Mouse (Mus musculus) stomach, embryonic 14.5 days (tissue): ENCODE results near the gene Mgat4c. TPM values are rescaled to one million over a fixed set of nuclear protein-coding genes. Genes with fewer than 3 reads are reported as not detected.

ENCODE experiments used
- ATAC-seq: fragments of 200-750 bp; cut with Nextera tagmentation; 2 replicates; pipeline ENCODE4 v1.8.0; 2017; ENCODE audit warnings: low read depth, moderate TSS enrichment; ENCODE audit not compliant: insufficient number of reproducible peaks, insufficient read depth, low FRiP score
- H3K27ac ChIP-seq: fragments of 300-500 bp; sonication (generic); 2 replicates; pipeline ENCODE4 v1.5.1; 2014; ENCODE audit warnings: mild to moderate bottlenecking, low read length, moderate library complexity, mixed read lengths
- H3K27me3 ChIP-seq: fragments of 300-500 bp; sonication (generic); 2 replicates; pipeline ENCODE4 v1.6.1; 2014; ENCODE audit warnings: low read length, control low read depth, mixed read lengths; ENCODE audit not compliant: control insufficient read depth, insufficient read depth
- H3K36me3 ChIP-seq: fragments of 300-500 bp; sonication (generic); 2 replicates; pipeline ENCODE4 v1.6.1; 2014; ENCODE audit warnings: mild to moderate bottlenecking, control low read depth, low read length, moderate library complexity, mixed read lengths; ENCODE audit not compliant: control insufficient read depth, insufficient read depth
- H3K4me1 ChIP-seq: fragments of 300-500 bp; sonication (generic); 2 replicates; pipeline ENCODE4 v1.6.1; 2014; ENCODE audit warnings: low read length, control low read depth, mixed read lengths; ENCODE audit not compliant: control insufficient read depth, insufficient read depth
- H3K4me2 ChIP-seq: fragments of 300-500 bp; sonication (generic); replicated peaks from 2 replicates; pipeline ENCODE4 v1.6.1; 2014; ENCODE audit warnings: low read depth, low read length, control low read depth
- H3K4me3 ChIP-seq: fragments of 300-500 bp; sonication (generic); 2 replicates; pipeline ENCODE4 v1.5.1; 2014; ENCODE audit warnings: low read depth, low read length, control low read depth
- H3K9ac ChIP-seq: fragments of 300-500 bp; sonication (generic); replicated peaks from 2 replicates; pipeline ENCODE4 v1.6.1; 2014; ENCODE audit warnings: low read depth, mild to moderate bottlenecking, control low read depth, low read length, moderate library complexity, mixed read lengths
- H3K9me3 ChIP-seq: fragments of 300-500 bp; sonication (generic); 2 replicates; pipeline ENCODE4 v1.6.1; 2016; ENCODE audit warnings: low read depth, low read length, control low read depth; ENCODE audit not compliant: control insufficient read depth
- whole genome bisulfite sequencing: fragments of 180-500 bp; shearing (Covaris S2); extraction: QIAGEN DNeasy Blood & Tissue Kit; methylation state at CpG from one replicate; pipeline ENCODE4 v1.1.7; 2014; 5-methylcytosine and 5-hydroxymethylcytosine counted together
- polyA plus RNA-seq: library from polyadenylated mRNA; unstranded; fragments of >200 nt; fragmentation: Nextera tagmentation; extraction: Ambion mirVana; gene quantifications from 2 replicates; pipeline ENCODE4 v1.2.1, GENCODE M21; 2014

Gene Mgat4c
- polyA plus RNA-seq, 1 experiment from 2014 or later = 1.4 TPM

GRCm38 (mm10) chr10:102056218-102056617 lies 374.9 kb downstream of the Mgat4c start:
- Histone ChIP-seq H3K27me3 (no peaks in the 10 kb centered on the region), H3K4me2 (no peak overlapping the region), H3K36me3 (no peaks in the 10 kb centered on the region), H3K27ac (no peak overlapping the region), H3K4me1 (no peaks in the 10 kb centered on the region), H3K9ac (no peak overlapping the region), H3K4me3 (no peak overlapping the region), H3K9me3 (no peaks in the 10 kb centered on the region)
- ATAC-seq = no peak
- 83% methylated on average over 3 of the region's 3 CpGs for WGBS

GRCm38 (mm10) chr10:102056975-102057565 lies 375.8 kb downstream of the Mgat4c start:
- H3K4me1 ChIP-seq = no peaks in the 10 kb centered on the region
- no peak overlapping the region for H3K9ac ChIP-seq
- WGBS = 27% methylated on average over 2 of the region's 2 CpGs
- no peak overlapping the region for H3K27ac ChIP-seq
- ATAC-seq = no peak
- no peaks in the 10 kb centered on the region for H3K9me3 ChIP-seq
- H3K36me3 ChIP-seq = no peaks in the 10 kb centered on the region
- H3K4me2 ChIP-seq = no peak overlapping the region
- H3K4me3 ChIP-seq = no peak overlapping the region
- H3K27me3 ChIP-seq = no peaks in the 10 kb centered on the region

GRCm38 (mm10) chr10:102074541-102075398 lies 393.5 kb downstream of the Mgat4c start:
- Histone ChIP-seq H3K9me3 (no peaks in the 10 kb centered on the region), H3K36me3 (no peaks in the 10 kb centered on the region), H3K27ac (no peak overlapping the region), H3K4me2 (no peak overlapping the region), H3K27me3 (no peaks in the 10 kb centered on the region), H3K9ac (no peak overlapping the region), H3K4me1 (no peaks in the 10 kb centered on the region), H3K4me3 (no peak overlapping the region)
- ATAC-seq = no peak

- Histone ChIP-seq H3K9me3 (no peaks in the 10 kb centered on the region), H3K9ac (no peak overlapping the region), H3K4me1 (no peaks in the 10 kb centered on the region), H3K36me3 (no peaks in the 10 kb centered on the region), H3K4me3 (no peak overlapping the region), H3K4me2 (no peak overlapping the region), H3K27ac (no peak overlapping the region), H3K27me3 (no peaks in the 10 kb centered on the region)
- ATAC-seq = no peak
- 66% methylated on average over 1 of the region's 1 CpGs for WGBS
Measured at GRCm38 (mm10) chr10:102123153-102123552, 441.9 kb downstream of the Mgat4c start.

- H3K9me3 ChIP-seq = no peaks in the 10 kb centered on the region
- no peaks in the 10 kb centered on the region for H3K36me3 ChIP-seq
- H3K27ac ChIP-seq = no peak overlapping the region
- H3K4me3 ChIP-seq = no peak overlapping the region
- no peaks in the 10 kb centered on the region for H3K27me3 ChIP-seq
- H3K4me2 ChIP-seq = no peak overlapping the region
- no peak for ATAC-seq
- H3K4me1 ChIP-seq = no peaks in the 10 kb centered on the region
- no peak overlapping the region for H3K9ac ChIP-seq
- 60% methylated on average over 4 of the region's 4 CpGs for WGBS
Measured at GRCm38 (mm10) chr10:102127340-102127739, 446.1 kb downstream of the Mgat4c start.

- no peak overlapping the region for H3K27ac ChIP-seq
- H3K27me3 ChIP-seq = no peaks in the 10 kb centered on the region
- 68% methylated on average over 5 of the region's 5 CpGs for WGBS
- no peak overlapping the region for H3K9ac ChIP-seq
- no peak for ATAC-seq
- H3K9me3 ChIP-seq = no peaks in the 10 kb centered on the region
- no peaks in the 10 kb centered on the region for H3K4me1 ChIP-seq
- H3K36me3 ChIP-seq = no peaks in the 10 kb centered on the region
- H3K4me3 ChIP-seq = no peak overlapping the region
- no peak overlapping the region for H3K4me2 ChIP-seq
Measured at GRCm38 (mm10) chr10:102154865-102155264, 473.6 kb downstream of the Mgat4c start.

GRCm38 (mm10) chr10:102155853-102156252 lies 474.6 kb downstream of the Mgat4c start:
- Histone ChIP-seq H3K27ac (no peak overlapping the region), H3K4me3 (no peak overlapping the region), H3K4me1 (no peaks in the 10 kb centered on the region), H3K9me3 (no peaks in the 10 kb centered on the region), H3K4me2 (no peak overlapping the region), H3K9ac (no peak overlapping the region), H3K27me3 (no peaks in the 10 kb centered on the region), H3K36me3 (no peaks in the 10 kb centered on the region)
- no peak for ATAC-seq
- 43% methylated on average over 1 of the region's 1 CpGs for WGBS

GRCm38 (mm10) chr10:102158809-102159208 lies 477.5 kb downstream of the Mgat4c start:
- H3K36me3 ChIP-seq = no peaks in the 10 kb centered on the region
- H3K4me3 ChIP-seq = peak overlapping the region; percentile 12
- H3K9me3 ChIP-seq = no peaks in the 10 kb centered on the region
- no peak overlapping the region for H3K27ac ChIP-seq
- WGBS = 6% methylated on average over 12 of the region's 12 CpGs
- peak overlapping the region; percentile 41 for H3K4me2 ChIP-seq
- H3K4me1 ChIP-seq = no peaks in the 10 kb centered on the region
- H3K27me3 ChIP-seq = no peaks in the 10 kb centered on the region
- no peak overlapping the region for H3K9ac ChIP-seq
- no peak for ATAC-seq
